Mouse (Mus musculus) Muller cell, postnatal 12 days (primary cell): ENCODE measurements around the gene Ifnar2.
A peak's percentile ranks its signal among the peaks of the same experiment; 100 is the strongest.

ENCODE experiments used
- DNase-seq: peaks from one replicate; pipeline ENCODE4 v3.0.0-alpha.2; 2015; ENCODE audit errors: inconsistent ontology term

Gene Ifnar2

GRCm38 (mm10) chr16:91391421-91391820, 18.8 kb downstream of the Ifnar2 start, which contains the start of gene Gm21970:
Gene Gm21970, plus strand, starts transcription at chr16:91391721.
- DNase-seq: no peak

- no peak for DNase-seq
Measured at GRCm38 (mm10) chr16:91394826-91395410, 22.3 kb downstream of the Ifnar2 start.

- DNase-seq: no peak
Measured at GRCm38 (mm10) chr16:91395633-91396392, 23.2 kb downstream of the Ifnar2 start.

GRCm38 (mm10) chr16:91396844-91397537, 24.4 kb downstream of the Ifnar2 start:
- DNase-seq: no peak

- no peak for DNase-seq
Measured at GRCm38 (mm10) chr16:91398030-91398429, 25.4 kb downstream of the Ifnar2 start.

GRCm38 (mm10) chr16:91398944-91399343, 26.4 kb downstream of the Ifnar2 start:
- no peak for DNase-seq

GRCm38 (mm10) chr16:91401569-91402165, 29.1 kb downstream of the Ifnar2 start:
- no peak for DNase-seq

- DNase-seq: no peak
Measured at GRCm38 (mm10) chr16:91403784-91404183, 31.2 kb downstream of the Ifnar2 start.

- DNase-seq: no peak
Measured at GRCm38 (mm10) chr16:91404187-91404586, 31.6 kb downstream of the Ifnar2 start.

GRCm38 (mm10) chr16:91404828-91405577, 32.4 kb downstream of the Ifnar2 start:
- DNase-seq: no peak

GRCm38 (mm10) chr16:91405640-91406584, 33.3 kb downstream of the Ifnar2 start, which contains the start of gene Il10rb:
Gene Il10rb, plus strand, starts transcription at chr16:91406164.
- DNase-seq: peak; percentile 81

GRCm38 (mm10) chr16:91406585-91407220, 34.1 kb downstream of the Ifnar2 start:
- DNase-seq: peak; percentile 45

- no peak for DNase-seq
Measured at GRCm38 (mm10) chr16:91413102-91413844, 40.7 kb downstream of the Ifnar2 start.

- DNase-seq: no peak
Measured at GRCm38 (mm10) chr16:91415391-91416189, 43.0 kb downstream of the Ifnar2 start.

- no peak for DNase-seq
Measured at GRCm38 (mm10) chr16:91416357-91416756, 43.8 kb downstream of the Ifnar2 start.

- DNase-seq: no peak
Measured at GRCm38 (mm10) chr16:91416938-91417337, 44.4 kb downstream of the Ifnar2 start.

- no peak for DNase-seq
Measured at GRCm38 (mm10) chr16:91418531-91418930, 45.9 kb downstream of the Ifnar2 start.

- no peak for DNase-seq
Measured at GRCm38 (mm10) chr16:91425816-91426215, 53.2 kb downstream of the Ifnar2 start.
